Mouse (Mus musculus) cerebellum, adult 2 months (tissue): ENCODE measurements around the gene Dnlz.

Experiments used
- CTCF ChIP-seq: fragments of 200-500 bp; IDR thresholded peaks from 2 replicates; pipeline ENCODE4 v1.5.1; 2011; ENCODE audit warnings: low read depth, mild to moderate bottlenecking, control low read depth, low read length, moderate library complexity, borderline replicate concordance; ENCODE audit not compliant: insufficient read depth
- POLR2A ChIP-seq: fragments of 200-500 bp; IDR thresholded peaks from 2 replicates; pipeline ENCODE4 v1.6.1; 2011; ENCODE audit warnings: low read length, control low read depth, borderline replicate concordance; ENCODE audit not compliant: insufficient read depth

GRCm38 (mm10) chr2:26348241-26348640 is 3.7 kb downstream of the Dnlz start:
- TF ChIP-seq CTCF (no peak), POLR2A (no peak)
